ENCODE assay signal across 10 mouse cellular contexts in the genomic region with DNA sequence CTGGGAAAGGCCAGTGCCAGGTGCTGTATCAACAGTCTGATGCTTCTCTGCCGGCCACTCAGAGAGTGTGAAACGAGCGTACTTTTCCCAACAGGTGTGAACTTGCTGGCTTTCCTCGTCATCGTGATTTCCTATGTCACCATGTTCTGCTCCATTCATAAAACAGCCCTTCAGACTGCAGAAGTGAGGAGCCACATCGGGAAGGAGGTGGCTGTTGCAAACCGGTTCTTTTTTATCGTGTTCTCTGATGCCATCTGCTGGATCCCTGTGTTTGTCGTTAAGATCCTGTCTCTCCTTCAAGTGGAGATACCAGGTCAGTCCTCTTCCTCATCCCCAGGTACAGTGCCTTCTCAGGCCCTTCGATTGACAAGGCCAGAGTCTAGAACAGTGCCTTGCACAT. TPM values are rescaled to one million over a fixed set of nuclear protein-coding genes. Genes with fewer than 3 reads are reported as not detected.
DNase-seq lines count a peak whose midpoint lies in the region; ATAC-seq and TF ChIP-seq lines count a peak whose summit lies in the region.
"Had no signal": no experiment of that assay in that cellular context is flagged by ENCODE, and none has a peak within 500 bp of the region (broad histone marks: within the 10 kb centered on the region; RNA-seq: fewer than 3 reads in every experiment).

No protein-coding gene starts in this region.

- no peaks in the 10 kb centered on the region for H3K9me3 ChIP-seq in limb, embryonic 11.5 days (ENCODE audit: control insufficient read depth, low read length)
- no peaks in the 10 kb centered on the region for H3K9me3 ChIP-seq in limb, embryonic 10.5 days (replicated peaks)
- H3K9me3 ChIP-seq in embryonic facial prominence, embryonic 11.5 days (replicated peaks; ENCODE audit: control insufficient read depth, low read length), result no peaks in the 10 kb centered on the region
- H3K9me3 ChIP-seq in hindbrain, postnatal 0 days (ENCODE audit: low read length), result no peaks in the 10 kb centered on the region
- H3K9me3 ChIP-seq in limb, embryonic 12.5 days, result no peaks in the 10 kb centered on the region

- no peak overlapping the region for H3K4me2 ChIP-seq in limb, embryonic 11.5 days (ENCODE audit: low read depth, severe bottlenecking)
- H3K4me2 ChIP-seq in embryonic facial prominence, embryonic 11.5 days (ENCODE audit: low read depth, low read length), result no peak overlapping the region
- peak overlapping the region; percentile 44 for H3K4me2 ChIP-seq in hindbrain, postnatal 0 days (ENCODE audit: low read depth, low read length)
- peak overlapping the region; percentile 27; the same call in 1 of the 2 replicates for H3K4me2 ChIP-seq in limb, embryonic 12.5 days

- WGBS in limb, embryonic 11.5 days, result 22% methylated on average over 10 of the region's 10 CpGs
- WGBS in limb, embryonic 10.5 days, result 27% methylated on average over 10 of the region's 10 CpGs
- WGBS in embryonic facial prominence, embryonic 11.5 days, result 18% methylated on average over 10 of the region's 10 CpGs
- 17% methylated on average over 10 of the region's 10 CpGs for WGBS in hindbrain, postnatal 0 days
- 22% methylated on average over 10 of the region's 10 CpGs for WGBS in limb, embryonic 12.5 days
- 20% methylated on average over 10 of the region's 10 CpGs for WGBS in thymus, adult 2 months

- H3K36me3 ChIP-seq in limb, embryonic 11.5 days (ENCODE audit: control insufficient read depth, insufficient read depth, low read length), result no peaks in the 10 kb centered on the region
- H3K36me3 ChIP-seq in limb, embryonic 10.5 days, result no peaks in the 10 kb centered on the region
- no peaks in the 10 kb centered on the region for H3K36me3 ChIP-seq in embryonic facial prominence, embryonic 11.5 days (replicated peaks; ENCODE audit: control insufficient read depth, insufficient read depth, low read depth, low read length)
- H3K36me3 ChIP-seq in hindbrain, postnatal 0 days (ENCODE audit: insufficient read depth, low read length), result no peaks in the 10 kb centered on the region
- no peaks in the 10 kb centered on the region for H3K36me3 ChIP-seq in limb, embryonic 12.5 days
- no peaks in the 10 kb centered on the region for H3K36me3 ChIP-seq in thymus, adult 2 months (ENCODE audit: control insufficient read depth, insufficient read depth, low read length)

- no peak for TF ChIP-seq POLR2A in thymus, adult 2 months (IDR thresholded peaks at IDR 0.05; ENCODE audit: control insufficient read depth, extremely low read depth, insufficient read depth, low read length, poor library complexity)

- H3K4me1 ChIP-seq in limb, embryonic 11.5 days (ENCODE audit: control insufficient read depth, insufficient read depth, low read length), result no peaks in the 10 kb centered on the region
- no peaks in the 10 kb centered on the region for H3K4me1 ChIP-seq in limb, embryonic 10.5 days
- no peaks in the 10 kb centered on the region for H3K4me1 ChIP-seq in embryonic facial prominence, embryonic 11.5 days (ENCODE audit: control insufficient read depth, insufficient read depth, low read length)
- H3K4me1 ChIP-seq in hindbrain, postnatal 0 days (ENCODE audit: insufficient read depth, low read length), result no peaks in the 10 kb centered on the region
- H3K4me1 ChIP-seq in limb, embryonic 12.5 days (replicated peaks), result no peaks in the 10 kb centered on the region; the same call in 1 of the 2 replicates
- no peaks in the 10 kb centered on the region for H3K4me1 ChIP-seq in thymus, adult 2 months (replicated peaks; ENCODE audit: control insufficient read depth, insufficient read depth, low read length)

- H3K9ac ChIP-seq in limb, embryonic 11.5 days (ENCODE audit: low read length), result no peak overlapping the region
- H3K9ac ChIP-seq in embryonic facial prominence, embryonic 11.5 days (replicated peaks; ENCODE audit: low read length), result no peak overlapping the region
- no peak overlapping the region for H3K9ac ChIP-seq in hindbrain, postnatal 0 days (replicated peaks; ENCODE audit: low read length)
- H3K9ac ChIP-seq in limb, embryonic 12.5 days (replicated peaks), result no peak overlapping the region

- DNase-seq in limb, embryonic 11.5 days (ENCODE audit: low spot score), result peak; percentile 23
- DNase-seq in limb, embryonic 10.5 days (ENCODE audit: low spot score), result no peak
- peak; percentile 46 for DNase-seq in embryonic facial prominence, embryonic 11.5 days (ENCODE audit: low spot score)
- peak; percentile 78 for DNase-seq in hindbrain, postnatal 0 days (ENCODE audit: low spot score)
- no peak for DNase-seq in thymus, adult 2 months

- no peak overlapping the region for H3K27ac ChIP-seq in limb, embryonic 11.5 days (replicated peaks; ENCODE audit: low read depth, low read length)
- no peak overlapping the region for H3K27ac ChIP-seq in limb, embryonic 10.5 days
- H3K27ac ChIP-seq in embryonic facial prominence, embryonic 11.5 days (replicated peaks; ENCODE audit: low read depth, low read length), result no peak overlapping the region
- H3K27ac ChIP-seq in hindbrain, postnatal 0 days, result no peak overlapping the region
- no peak overlapping the region for H3K27ac ChIP-seq in limb, embryonic 12.5 days
- H3K27ac ChIP-seq in thymus, adult 2 months (ENCODE audit: control insufficient read depth, insufficient read depth, low read length), result no peak overlapping the region

- H3K4me3 ChIP-seq in limb, embryonic 11.5 days (ENCODE audit: low read depth, low read length), result no peak overlapping the region
- no peak overlapping the region for H3K4me3 ChIP-seq in limb, embryonic 10.5 days
- H3K4me3 ChIP-seq in embryonic facial prominence, embryonic 11.5 days (ENCODE audit: low read depth, low read length), result no peak overlapping the region
- no peak overlapping the region for H3K4me3 ChIP-seq in hindbrain, postnatal 0 days (ENCODE audit: low read length)
- H3K4me3 ChIP-seq in limb, embryonic 12.5 days (replicated peaks), result no peak overlapping the region
- H3K4me3 ChIP-seq in thymus, adult 2 months (ENCODE audit: control insufficient read depth, insufficient read depth, low read length), result no peak overlapping the region

- H3K27me3 ChIP-seq in limb, embryonic 11.5 days (ENCODE audit: control insufficient read depth, insufficient read depth, low read length), result no peaks in the 10 kb centered on the region
- H3K27me3 ChIP-seq in limb, embryonic 10.5 days (ENCODE audit: low read depth, poor library complexity, severe bottlenecking), result no peaks in the 10 kb centered on the region
- no peaks in the 10 kb centered on the region for H3K27me3 ChIP-seq in embryonic facial prominence, embryonic 11.5 days (ENCODE audit: control insufficient read depth, insufficient read depth, low read length)
- no peaks in the 10 kb centered on the region for H3K27me3 ChIP-seq in hindbrain, postnatal 0 days (ENCODE audit: insufficient read depth, low read length)
- no peaks in the 10 kb centered on the region for H3K27me3 ChIP-seq in limb, embryonic 12.5 days
- no peaks in the 10 kb centered on the region for H3K27me3 ChIP-seq in thymus, adult 2 months (ENCODE audit: control insufficient read depth, insufficient read depth, low read length)

- TF ChIP-seq CTCF in hindbrain, postnatal 0 days (IDR thresholded peaks at IDR 0.05; ENCODE audit: low read depth), result peak; percentile 76
- no peak for TF ChIP-seq CTCF in thymus, adult 2 months (IDR thresholded peaks at IDR 0.05; ENCODE audit: borderline replicate concordance, control insufficient read depth, extremely low read depth, insufficient read depth, low read length, poor library complexity)

- no peak for ATAC-seq in limb, embryonic 11.5 days (ENCODE audit: insufficient number of reproducible peaks, low FRiP score, low TSS enrichment, low read depth)
- no peak for ATAC-seq in embryonic facial prominence, embryonic 11.5 days (replicated peaks; ENCODE audit: insufficient number of reproducible peaks, low FRiP score, low TSS enrichment, low read depth)
- ATAC-seq in hindbrain, postnatal 0 days, result peak; percentile 55
- ATAC-seq in limb, embryonic 12.5 days (ENCODE audit: insufficient number of reproducible peaks, insufficient read depth, low FRiP score, low TSS enrichment, low read depth), result no peak
- no peak for ATAC-seq in activated CD4-positive, CD25-positive, alpha-beta regulatory T cell, adult 4 months
- no peak for ATAC-seq in erythroblast, adult 5-6 weeks (replicated peaks; ENCODE audit: low FRiP score, poor library complexity, severe bottlenecking)

RNA-seq across cellular contexts. Expression of gene Fry, which starts 48.4 kb away (rescaled TPM):
- 4.7 and 5.2 TPM in 2 replicates for polyA plus RNA-seq in limb, embryonic 11.5 days (2014; fragmentation: Nextera tagmentation; extraction: Ambion mirVana)
- polyA plus RNA-seq in limb, embryonic 10.5 days (2016; fragmentation: Nextera tagmentation; extraction: Ambion mirVana), result 3.2 and 3.3 TPM in 2 replicates
- polyA plus RNA-seq in embryonic facial prominence, embryonic 11.5 days (2014; fragmentation: Nextera tagmentation; extraction: Ambion mirVana), result 6.5 and 8.2 TPM in 2 replicates
- 122 and 126 TPM in 2 replicates for total RNA-seq in hindbrain, postnatal 0 days (2014; rRNA removed)
- 47.7 and 48.9 TPM in 2 replicates for polyA plus RNA-seq in hindbrain, postnatal 0 days (2015; fragmentation: Nextera tagmentation; extraction: Ambion mirVana)
- 6.9 and 7.3 TPM in 2 replicates for polyA plus RNA-seq in limb, embryonic 12.5 days (2016; fragmentation: Nextera tagmentation; extraction: Ambion mirVana)
- polyA plus RNA-seq in thymus, adult 2 months (2012; rRNA removed), result 9.3 and 9.8 TPM in 2 replicates
- polyA plus RNA-seq in activated CD4-positive, CD25-positive, alpha-beta regulatory T cell, adult 4 months (2017; shearing (Covaris generic)), result 10 to 100 TPM; 12.7 to 17.8 TPM
- total RNA-seq in erythroblast, adult 5-6 weeks (2015; ENCODE audit: low replicate concordance), result 16.1 and 30.1 TPM in 2 replicates
- total RNA-seq in erythroblast, adult 5-6 weeks (2017; ENCODE audit: low replicate concordance), result 10.3 and 16.4 TPM in 2 replicates

RNA-seq across cellular contexts. Expression of gene Rxfp2, which starts 51.6 kb away (rescaled TPM):
- polyA plus RNA-seq in limb, embryonic 11.5 days (2014; fragmentation: Nextera tagmentation; extraction: Ambion mirVana), result 1.8 and 2.0 TPM in 2 replicates
- polyA plus RNA-seq in limb, embryonic 10.5 days (2016; fragmentation: Nextera tagmentation; extraction: Ambion mirVana), result 0.89 and 2.1 TPM in 2 replicates
- polyA plus RNA-seq in embryonic facial prominence, embryonic 11.5 days (2014; fragmentation: Nextera tagmentation; extraction: Ambion mirVana), result 0.41 TPM in 1 of 2 replicates, not detected in the other
- total RNA-seq in hindbrain, postnatal 0 days (2014; rRNA removed), result 0.73 TPM in 1 of 2 replicates, not detected in the other
- 0.21 and 0.31 TPM in 2 replicates for polyA plus RNA-seq in hindbrain, postnatal 0 days (2015; fragmentation: Nextera tagmentation; extraction: Ambion mirVana)
- polyA plus RNA-seq in limb, embryonic 12.5 days (2016; fragmentation: Nextera tagmentation; extraction: Ambion mirVana), result 0.60 and 2.0 TPM in 2 replicates
- polyA plus RNA-seq in thymus, adult 2 months (2012; rRNA removed), result 0.13 and 0.26 TPM in 2 replicates
- not detected for polyA plus RNA-seq in activated CD4-positive, CD25-positive, alpha-beta regulatory T cell, adult 4 months (2017; shearing (Covaris generic))
- not detected in 2 replicates for total RNA-seq in erythroblast, adult 5-6 weeks (2015; ENCODE audit: low replicate concordance)
- total RNA-seq in erythroblast, adult 5-6 weeks (2017; ENCODE audit: low replicate concordance), result not detected in 2 replicates
- total RNA-seq: hematopoietic stem cell, adult 5-6 weeks; neutrophil, adult 5-6 weeks had no signal

Comparison
In these comparisons a context has a peak if more than half of its experiments do, and no peak if none do; other contexts are left out.
1. DNase-seq: peak in limb, embryonic 11.5 days (single experiment), embryonic facial prominence, embryonic 11.5 days (single experiment) and hindbrain, postnatal 0 days (single experiment); none in limb, embryonic 10.5 days (single experiment) and thymus, adult 2 months (single experiment).
2. H3K4me2 ChIP-seq: peak in hindbrain, postnatal 0 days (single experiment) and limb, embryonic 12.5 days (single experiment); none in limb, embryonic 11.5 days (single experiment) and embryonic facial prominence, embryonic 11.5 days (single experiment).